Mouse (Mus musculus) kidney, embryonic 15.5 days (tissue): ENCODE data around the gene Chmp4b. TPM values are rescaled to one million over a fixed set of nuclear protein-coding genes. Genes with fewer than 3 reads are reported as not detected.
A peak's percentile ranks its signal among the peaks of the same experiment; 100 is the strongest.

Source experiments
- ATAC-seq: fragments of 200-750 bp; cut with Nextera tagmentation; replicated peaks from 2 replicates; pipeline ENCODE4 v1.8.0; 2017; ENCODE audit warnings: moderate TSS enrichment; ENCODE audit not compliant: low FRiP score
- H3K27ac ChIP-seq: fragments of 300-500 bp; sonication (generic); 2 replicates; pipeline ENCODE4 v1.5.1; 2015; ENCODE audit warnings: mild to moderate bottlenecking, inconsistent platforms
- H3K27me3 ChIP-seq: fragments of 300-500 bp; sonication (generic); 2 replicates; pipeline ENCODE4 v1.6.1; 2015; ENCODE audit warnings: inconsistent platforms
- H3K36me3 ChIP-seq: fragments of 300-500 bp; sonication (generic); 2 replicates; pipeline ENCODE4 v1.6.1; 2015; ENCODE audit warnings: inconsistent platforms
- H3K4me1 ChIP-seq: fragments of 300-500 bp; sonication (generic); 2 replicates; pipeline ENCODE4 v1.6.1; 2015; ENCODE audit warnings: inconsistent platforms
- H3K4me2 ChIP-seq: fragments of 300-500 bp; sonication (generic); 2 replicates; pipeline ENCODE4 v1.6.1; 2015; ENCODE audit warnings: moderate library complexity, mild to moderate bottlenecking, inconsistent platforms
- H3K4me3 ChIP-seq: fragments of 300-500 bp; sonication (generic); replicated peaks from 2 replicates; pipeline ENCODE4 v1.5.1; 2015; ENCODE audit warnings: mild to moderate bottlenecking, inconsistent platforms
- H3K9ac ChIP-seq: fragments of 300-500 bp; sonication (generic); 2 replicates; pipeline ENCODE4 v1.6.1; 2015; ENCODE audit warnings: mild to moderate bottlenecking, inconsistent platforms
- H3K9me3 ChIP-seq: fragments of 300-500 bp; sonication (generic); replicated peaks from 2 replicates; pipeline ENCODE4 v1.6.1; 2016; ENCODE audit warnings: inconsistent platforms
- WGBS: fragments of 180-500 bp; shearing (Covaris S2); methylation state at CpG from one replicate; pipeline ENCODE4 v1.1.7; 2015; ENCODE audit warnings: mixed read lengths; 5-methylcytosine and 5-hydroxymethylcytosine counted together
- polyA plus RNA-seq: library from polyadenylated mRNA; unstranded; fragments of >200 nt; fragmentation: Nextera tagmentation; extraction: Ambion mirVana; gene quantifications from 2 replicates; pipeline ENCODE4 v1.2.1, GENCODE M21; 2015

The Chmp4b gene
- polyA plus RNA-seq, 1 experiment from 2014 or later, result 24.6 TPM

DNA sequence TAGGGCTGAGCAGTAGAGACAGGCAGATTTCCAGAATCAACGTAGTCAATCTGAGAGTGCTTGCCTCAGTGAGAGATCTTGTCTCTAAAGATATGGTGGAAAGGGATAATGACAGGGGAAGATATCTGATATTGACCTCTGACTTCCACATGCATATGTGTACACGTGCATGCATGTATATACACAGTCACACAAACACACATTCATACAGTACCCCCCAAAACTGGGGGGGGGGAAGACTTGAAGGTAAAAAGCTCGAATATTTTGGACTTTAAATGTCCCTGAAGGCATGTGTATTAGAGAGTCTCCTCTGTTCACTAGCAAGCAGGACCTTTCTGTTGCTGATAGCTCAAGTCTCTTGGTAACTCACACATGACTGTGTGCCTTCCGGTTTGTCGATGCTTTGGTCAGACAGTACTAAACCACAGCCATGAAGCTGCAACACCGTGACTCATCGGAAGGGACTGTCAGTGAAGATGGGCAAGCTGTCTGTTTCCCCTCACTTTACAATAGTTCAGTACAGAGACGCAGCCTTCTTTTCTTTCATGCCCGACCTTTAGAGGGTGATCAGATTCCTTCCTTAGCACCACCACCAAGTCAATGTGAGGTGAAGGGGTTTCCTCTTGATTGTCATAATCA lies 81.1 kb downstream of the Chmp4b start:
- 0 out of 2 replicates have a peak overlapping the region, but pooled peaks have one; percentile 19 for H3K27ac ChIP-seq
- no peak overlapping the region for H3K4me2 ChIP-seq
- 62% methylated on average over 9 of the region's 9 CpGs for WGBS
- no peaks in the 10 kb centered on the region for H3K9me3 ChIP-seq
- ATAC-seq, result no peak
- H3K4me3 ChIP-seq, result no peak overlapping the region
- no peaks in the 10 kb centered on the region for H3K36me3 ChIP-seq
- peaks cover 9% of the 10 kb centered on the region; the same call in 1 of the 2 replicates for H3K27me3 ChIP-seq
- no peak overlapping the region for H3K9ac ChIP-seq
- peaks cover 47% of the 10 kb centered on the region for H3K4me1 ChIP-seq

DNA sequence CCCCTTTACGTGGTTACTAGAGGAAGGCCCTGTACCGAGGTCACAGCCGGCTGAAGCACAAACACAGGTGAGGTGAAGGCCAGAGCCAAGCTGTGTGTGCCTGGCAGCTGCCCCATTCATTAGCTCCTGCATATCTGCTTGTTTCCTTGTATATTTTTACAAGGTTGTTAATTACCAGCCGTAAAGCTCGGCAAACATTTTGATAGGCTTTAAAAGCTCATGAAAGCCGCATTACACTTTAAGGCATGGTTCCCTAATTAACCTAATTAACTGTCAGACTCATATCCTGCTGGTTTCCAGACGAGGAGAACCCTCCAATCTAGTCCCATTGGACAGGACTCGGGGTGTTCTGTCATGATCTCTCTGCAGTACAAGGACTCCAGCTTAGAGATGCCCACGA lies 83.5 kb downstream of the Chmp4b start:
- H3K27me3 ChIP-seq, result peaks cover 9% of the 10 kb centered on the region; the same call in 1 of the 2 replicates
- no peak overlapping the region for H3K4me3 ChIP-seq
- no peaks in the 10 kb centered on the region for H3K36me3 ChIP-seq
- no peak overlapping the region for H3K9ac ChIP-seq
- WGBS, result 26% methylated on average over 9 of the region's 9 CpGs
- no peak overlapping the region for H3K27ac ChIP-seq
- H3K4me1 ChIP-seq, result peaks cover 43% of the 10 kb centered on the region
- no peak for ATAC-seq
- no peaks in the 10 kb centered on the region for H3K9me3 ChIP-seq
- H3K4me2 ChIP-seq, result 0 out of 2 replicates have a peak overlapping the region, but pooled peaks have one; percentile 7

GRCm38 (mm10) chr2:154735416-154735815 lies 83.9 kb downstream of the Chmp4b start:
- Histone ChIP-seq H3K9ac (no peak overlapping the region), H3K9me3 (no peaks in the 10 kb centered on the region), H3K27ac (no peak overlapping the region), H3K4me1 (peaks cover 40% of the 10 kb centered on the region), H3K36me3 (no peaks in the 10 kb centered on the region), H3K4me2 (0 out of 2 replicates have a peak overlapping the region, but pooled peaks have one; percentile 7), H3K27me3 (peaks cover 9% of the 10 kb centered on the region; the same call in 1 of the 2 replicates), H3K4me3 (no peak overlapping the region)
- WGBS, result 8% methylated on average over 7 of the region's 7 CpGs
- ATAC-seq, result peak; percentile 82

- Histone ChIP-seq H3K36me3 (no peaks in the 10 kb centered on the region), H3K27ac (no peak overlapping the region), H3K9ac (no peak overlapping the region), H3K27me3 (peaks cover 9% of the 10 kb centered on the region; the same call in 1 of the 2 replicates), H3K4me3 (no peak overlapping the region), H3K9me3 (no peaks in the 10 kb centered on the region), H3K4me1 (peaks cover 40% of the 10 kb centered on the region), H3K4me2 (no peak overlapping the region)
- 65% methylated on average over 7 of the region's 7 CpGs for WGBS
- no peak for ATAC-seq
Measured at GRCm38 (mm10) chr2:154735986-154736385, 84.5 kb downstream of the Chmp4b start.

DNA sequence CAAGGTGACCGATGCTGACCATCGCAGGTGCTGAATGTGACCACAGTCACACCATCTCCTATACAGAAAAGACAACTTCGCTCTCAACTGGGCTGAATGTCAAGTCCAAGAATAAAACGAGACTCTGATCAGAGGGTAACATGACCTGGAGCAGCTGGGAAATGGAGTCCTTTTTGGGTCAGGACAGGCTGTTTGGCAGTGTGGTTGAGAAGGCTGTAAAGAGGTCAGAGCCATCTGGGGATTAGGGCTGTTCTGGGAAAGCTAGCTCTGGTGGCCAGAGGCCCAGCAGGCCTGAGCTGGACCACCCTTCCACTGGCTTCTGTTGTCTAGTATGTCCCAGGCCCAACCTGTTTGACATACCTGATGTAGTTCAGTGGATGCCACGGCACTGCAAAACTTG lies 87.1 kb downstream of the Chmp4b start:
- no peak overlapping the region for H3K4me3 ChIP-seq
- H3K4me2 ChIP-seq, result no peak overlapping the region
- H3K9ac ChIP-seq, result no peak overlapping the region
- H3K27me3 ChIP-seq, result 0 out of 2 replicates have a peak, but pooled peaks cover 4% of the 10 kb centered on the region
- no peak overlapping the region for H3K27ac ChIP-seq
- WGBS, result 70% methylated on average over 5 of the region's 5 CpGs
- H3K4me1 ChIP-seq, result peaks cover 45% of the 10 kb centered on the region
- H3K36me3 ChIP-seq, result no peaks in the 10 kb centered on the region
- no peak for ATAC-seq
- no peaks in the 10 kb centered on the region for H3K9me3 ChIP-seq

DNA sequence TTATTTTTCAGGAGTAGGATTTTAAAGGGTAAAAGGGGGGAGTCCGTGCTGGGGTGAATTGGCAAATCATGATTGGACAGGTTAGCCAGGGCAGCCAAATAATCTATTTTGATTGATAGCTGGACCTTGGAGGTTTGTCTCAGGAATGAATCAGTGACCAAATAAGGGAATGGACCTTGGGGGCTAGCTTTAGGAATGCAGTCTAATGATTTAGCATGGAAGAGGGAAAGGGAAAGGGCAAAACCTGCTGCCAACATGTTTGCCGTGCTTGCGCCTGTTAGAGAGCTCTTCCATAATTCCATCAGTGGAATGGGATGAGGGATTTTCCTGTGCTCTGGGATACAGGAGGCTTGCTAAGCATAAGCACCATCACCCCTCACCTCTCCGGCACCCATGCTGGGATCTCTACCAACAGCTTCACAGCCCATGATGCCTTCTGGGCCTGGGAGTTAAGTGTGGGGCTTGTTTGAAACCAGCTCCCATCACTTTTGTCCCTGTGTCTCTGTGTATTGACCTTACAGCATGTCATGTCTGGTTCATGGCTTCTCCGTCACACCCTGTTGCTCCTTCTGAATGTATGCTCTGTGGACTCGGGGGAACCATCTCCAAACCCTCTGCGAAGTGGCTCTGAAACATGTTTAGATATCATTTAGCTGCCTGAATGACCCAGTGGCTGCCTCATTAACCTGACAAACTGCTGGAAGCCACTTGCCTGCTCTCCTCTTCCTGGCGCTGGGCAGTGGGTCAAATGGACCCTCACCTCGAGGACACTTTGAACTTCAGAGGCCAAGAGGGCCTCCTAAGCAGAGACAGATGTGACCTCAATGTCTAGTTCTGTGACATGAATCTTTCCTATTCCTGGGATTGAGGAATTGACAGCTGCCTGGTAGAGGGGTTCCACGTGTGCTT lies 91.7 kb downstream of the Chmp4b start:
- ATAC-seq, result 0 out of 2 replicates have a peak, but pooled peaks have one; percentile 29
- H3K4me1 ChIP-seq, result peaks cover 22% of the 10 kb centered on the region
- WGBS, result 27% methylated on average over 10 of the region's 10 CpGs
- no peaks in the 10 kb centered on the region for H3K9me3 ChIP-seq
- H3K9ac ChIP-seq, result no peak overlapping the region
- H3K36me3 ChIP-seq, result no peaks in the 10 kb centered on the region
- H3K4me3 ChIP-seq, result no peak overlapping the region
- no peak overlapping the region for H3K27ac ChIP-seq
- peaks cover 11% of the 10 kb centered on the region; the same call in 1 of the 2 replicates for H3K27me3 ChIP-seq
- H3K4me2 ChIP-seq, result no peak overlapping the region; the same call in 1 of the 2 replicates

GRCm38 (mm10) chr2:154743915-154744314 lies 92.4 kb downstream of the Chmp4b start:
- WGBS, result 36% methylated on average over 4 of the region's 4 CpGs
- Histone ChIP-seq H3K36me3 (no peaks in the 10 kb centered on the region), H3K9me3 (no peaks in the 10 kb centered on the region)

More at GRCm38 (mm10) chr2:154743915-154744314, 92.4 kb downstream of the Chmp4b start:
- no peak overlapping the region for H3K4me2 ChIP-seq
- peaks cover 20% of the 10 kb centered on the region for H3K4me1 ChIP-seq
- no peak overlapping the region for H3K4me3 ChIP-seq
- no peak for ATAC-seq
- peaks cover 11% of the 10 kb centered on the region; the same call in 1 of the 2 replicates for H3K27me3 ChIP-seq
- no peak overlapping the region for H3K27ac ChIP-seq
- no peak overlapping the region for H3K9ac ChIP-seq

Other genes with a start within 250 kb of the Chmp4b start
- gene Snta1, start 243.6 kb upstream of the Chmp4b start, polyA plus RNA-seq, result 12.0 and 12.7 TPM in 2 replicates
- gene Cbfa2t2, start 215.2 kb upstream of the Chmp4b start, polyA plus RNA-seq, result 38.8 and 46.0 TPM in 2 replicates
- gene 1700003F12Rik, start 104.6 kb upstream of the Chmp4b start, polyA plus RNA-seq, result 0.58 and 1.7 TPM in 2 replicates
- 0.19 and 0.22 TPM in 2 replicates for gene Actl10, start 99.9 kb upstream of the Chmp4b start, polyA plus RNA-seq
- 1.6 and 2.9 TPM in 2 replicates for gene Necab3, start 92.8 kb upstream of the Chmp4b start, polyA plus RNA-seq
- gene E2f1, start 81.8 kb upstream of the Chmp4b start, polyA plus RNA-seq, result 20.7 and 21.0 TPM in 2 replicates
- gene Pxmp4, start 48.0 kb upstream of the Chmp4b start, polyA plus RNA-seq, result 27.7 and 29.8 TPM in 2 replicates
- 0.85 and 1.00 TPM in 2 replicates for gene Zfp341, start 38.4 kb upstream of the Chmp4b start, polyA plus RNA-seq
- gene 4930519P11Rik, start 38.3 kb upstream of the Chmp4b start, polyA plus RNA-seq, result 0.62 TPM in 1 of 2 replicates, not detected in the other
- gene Gm14214, start 118.3 kb downstream of the Chmp4b start, polyA plus RNA-seq, result not detected in 2 replicates
- gene Raly, start 139.4 kb downstream of the Chmp4b start, polyA plus RNA-seq, result 47.3 and 54.3 TPM in 2 replicates
- gene a, start 139.7 kb downstream of the Chmp4b start, polyA plus RNA-seq, result 0.66 and 0.91 TPM in 2 replicates
- gene Eif2s2, start 241.2 kb downstream of the Chmp4b start, polyA plus RNA-seq, result 93.7 and 97.8 TPM in 2 replicates